Mouse (Mus musculus) embryo, embryonic 9.5 days (tissue): Measurements from ENCODE around the gene Mov10.

Experiments
- DNase-seq: peaks from one replicate; pipeline ENCODE4 v3.0.0-alpha.2; 2017; ENCODE audit errors: extremely low spot score

Gene Mov10

DNA sequence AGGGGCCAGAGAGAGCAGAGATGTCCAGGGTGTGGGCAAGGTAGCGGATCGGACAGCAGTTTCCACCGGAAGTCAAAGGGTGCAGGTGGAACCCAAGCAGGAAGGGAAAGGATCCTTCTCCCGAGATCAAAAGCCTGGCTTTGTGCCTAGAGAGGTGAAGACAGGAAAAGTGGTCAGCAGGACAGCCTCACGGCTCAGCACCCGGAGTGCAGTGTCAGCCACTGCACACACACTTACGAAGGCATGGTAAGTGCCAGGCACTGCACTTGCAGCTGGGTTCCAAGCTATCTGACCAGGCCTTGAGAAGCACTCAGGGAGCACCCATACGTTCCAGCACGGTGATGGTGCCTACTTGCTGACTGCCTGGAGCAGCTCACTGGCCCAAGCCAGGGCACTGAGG lies 12.8 kb downstream of the Mov10 start:
- no peak for DNase-seq

- DNase-seq, result no peak
Measured at GRCm38 (mm10) chr3:104804312-104804711, 14.1 kb downstream of the Mov10 start.

DNA sequence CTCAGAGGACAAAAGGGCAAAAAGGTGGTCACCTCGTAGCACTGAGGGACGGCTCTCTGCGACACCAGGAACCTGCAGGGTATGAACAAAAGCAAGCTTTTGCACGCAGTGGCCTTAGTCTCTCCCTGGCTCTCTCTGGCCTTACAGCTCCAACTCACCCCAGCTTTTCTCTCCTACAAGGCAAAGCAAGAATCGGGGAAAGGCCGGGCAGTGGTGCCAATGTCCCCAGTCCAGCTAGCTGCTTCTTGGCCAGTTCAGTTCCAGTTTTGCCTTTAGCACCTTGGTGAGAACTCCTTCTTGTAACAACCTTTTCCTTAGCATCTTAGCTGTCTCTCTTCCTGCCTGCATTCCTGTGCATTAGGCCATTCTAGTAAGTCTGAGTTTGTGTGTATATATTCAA lies 16.9 kb downstream of the Mov10 start:
- no peak for DNase-seq

DNA sequence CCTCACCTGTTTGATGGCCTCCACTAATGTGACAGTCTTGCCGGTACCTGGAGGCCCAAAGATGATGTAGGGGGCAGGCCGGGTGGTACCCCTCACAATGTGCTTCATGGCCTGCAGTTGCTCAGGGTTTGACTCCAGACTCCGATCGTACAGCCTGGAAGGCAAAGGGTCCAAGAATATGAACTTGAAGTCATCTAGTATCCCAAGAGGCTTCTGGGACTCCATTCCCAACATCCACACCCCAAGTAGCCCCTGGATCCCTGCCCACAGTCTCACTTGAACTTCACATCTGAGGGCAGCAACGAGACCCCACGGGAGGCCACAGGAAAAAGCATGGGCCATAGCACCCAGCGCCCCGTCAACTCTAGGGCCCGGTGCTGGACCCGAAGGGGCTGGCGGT lies 17.7 kb downstream of the Mov10 start:
- DNase-seq, result no peak

GRCm38 (mm10) chr3:104796430-104797082 lies 21.8 kb downstream of the Mov10 start:
- no peak for DNase-seq

DNA sequence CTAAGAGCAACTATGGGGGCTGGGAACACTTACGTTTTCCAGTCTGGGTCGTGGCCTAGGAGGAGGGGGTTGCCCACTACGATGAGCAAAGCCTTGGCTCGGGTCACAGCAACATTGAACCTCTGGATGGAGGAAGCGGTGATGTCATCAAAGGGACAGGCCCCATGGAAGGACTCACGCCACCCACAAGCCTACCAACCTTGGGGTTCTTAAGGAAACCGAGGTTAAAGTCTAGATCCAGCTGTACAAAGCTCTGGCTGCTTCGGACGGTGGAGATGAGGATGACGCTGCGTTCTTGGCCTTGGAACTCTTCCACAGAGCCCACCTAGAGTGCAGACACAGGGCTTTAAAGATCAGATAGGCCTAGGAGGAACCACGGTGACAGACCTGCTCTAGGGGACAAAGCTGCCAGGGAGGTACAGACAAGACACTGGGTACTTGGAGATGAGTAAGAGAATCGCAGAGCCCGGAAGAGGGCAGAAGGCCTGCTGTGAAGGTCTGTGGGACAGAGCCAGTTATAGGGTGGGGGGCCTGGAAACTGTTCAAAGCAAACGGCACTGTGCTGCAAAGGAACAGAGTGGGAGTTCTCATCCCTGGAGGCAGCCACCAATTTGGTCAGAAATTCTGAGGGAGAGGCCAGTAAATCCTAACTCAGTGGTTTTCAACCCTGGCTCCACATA lies 22.6 kb downstream of the Mov10 start:
- DNase-seq, result no peak

DNA sequence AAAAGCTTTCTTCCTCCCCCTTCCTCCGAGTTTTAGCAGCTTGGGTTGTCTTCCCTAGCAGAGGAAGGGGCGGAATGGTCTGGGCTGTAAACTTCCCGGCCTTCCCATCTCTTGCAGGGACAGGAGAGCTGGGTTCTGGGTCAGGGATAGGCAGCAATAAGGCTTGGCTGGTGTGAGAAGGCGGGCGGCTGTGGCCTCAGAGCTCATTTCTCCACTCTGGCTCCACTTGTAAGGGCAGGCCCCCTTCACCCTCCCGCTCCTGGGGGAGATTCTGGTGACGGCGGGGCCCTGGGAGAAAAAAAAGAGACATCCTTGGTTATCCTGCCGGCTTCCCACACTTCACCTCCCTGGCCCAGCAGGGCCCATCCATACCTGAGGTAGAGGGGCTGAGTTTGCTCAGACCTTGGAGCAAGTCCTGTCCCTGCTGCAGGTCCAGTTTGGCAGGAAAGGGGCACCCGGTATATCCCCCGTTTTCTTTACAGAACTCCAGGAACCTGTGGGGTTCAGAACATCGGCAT lies 23.4 kb downstream of the Mov10 start:
- DNase-seq, result no peak

GRCm38 (mm10) chr3:104793871-104794828 lies 24.2 kb downstream of the Mov10 start:
- peak; percentile 90 for DNase-seq

- no peak for DNase-seq
Measured at GRCm38 (mm10) chr3:104792360-104793270, 25.7 kb downstream of the Mov10 start.

GRCm38 (mm10) chr3:104791671-104792070 lies 26.7 kb downstream of the Mov10 start:
- no peak for DNase-seq

GRCm38 (mm10) chr3:104791017-104791416 lies 27.3 kb downstream of the Mov10 start:
- DNase-seq, result no peak

GRCm38 (mm10) chr3:104790401-104790937 lies 27.9 kb downstream of the Mov10 start:
- peak; percentile 67 for DNase-seq

- no peak for DNase-seq
Measured at GRCm38 (mm10) chr3:104789822-104790221, 28.5 kb downstream of the Mov10 start.

- DNase-seq, result no peak
Measured at GRCm38 (mm10) chr3:104789312-104789605, 29.1 kb downstream of the Mov10 start.

- peak; percentile 89 for DNase-seq
Measured at GRCm38 (mm10) chr3:104788561-104789311, 29.6 kb downstream of the Mov10 start.

GRCm38 (mm10) chr3:104788075-104788474 lies 30.3 kb downstream of the Mov10 start, which contains the start of gene Rhoc:
TSS of gene Rhoc (plus strand) at chr3:104788375.
- DNase-seq, result no peak

GRCm38 (mm10) chr3:104785284-104785683 lies 33.1 kb downstream of the Mov10 start:
- DNase-seq, result no peak

DNA sequence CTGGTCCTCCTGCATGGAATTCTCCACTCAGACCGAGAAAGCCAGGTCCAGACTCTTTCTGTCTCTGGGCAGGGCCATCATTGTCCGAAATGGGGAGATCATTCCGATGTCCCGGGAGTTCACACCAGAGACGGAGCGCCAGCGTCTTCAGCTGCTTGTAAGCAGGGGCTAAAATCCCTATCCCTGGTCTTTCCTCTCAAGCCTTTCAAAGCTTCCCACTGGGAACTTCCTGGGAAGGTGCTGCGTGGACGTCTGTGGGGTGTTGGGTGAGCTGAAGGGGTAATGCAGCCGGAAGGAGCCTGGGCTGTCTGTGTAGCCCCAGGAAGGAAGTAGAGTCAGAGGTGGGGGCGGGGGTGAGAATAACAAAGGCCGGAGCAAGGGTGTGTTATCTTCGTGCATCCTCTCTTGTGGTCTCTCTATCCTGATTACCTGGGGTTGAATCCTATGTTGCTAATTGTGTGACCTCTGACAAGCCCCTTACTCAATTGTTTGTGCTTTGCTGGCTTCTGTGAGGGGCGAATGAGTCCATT lies 34.3 kb downstream of the Mov10 start:
- DNase-seq, result no peak

DNA sequence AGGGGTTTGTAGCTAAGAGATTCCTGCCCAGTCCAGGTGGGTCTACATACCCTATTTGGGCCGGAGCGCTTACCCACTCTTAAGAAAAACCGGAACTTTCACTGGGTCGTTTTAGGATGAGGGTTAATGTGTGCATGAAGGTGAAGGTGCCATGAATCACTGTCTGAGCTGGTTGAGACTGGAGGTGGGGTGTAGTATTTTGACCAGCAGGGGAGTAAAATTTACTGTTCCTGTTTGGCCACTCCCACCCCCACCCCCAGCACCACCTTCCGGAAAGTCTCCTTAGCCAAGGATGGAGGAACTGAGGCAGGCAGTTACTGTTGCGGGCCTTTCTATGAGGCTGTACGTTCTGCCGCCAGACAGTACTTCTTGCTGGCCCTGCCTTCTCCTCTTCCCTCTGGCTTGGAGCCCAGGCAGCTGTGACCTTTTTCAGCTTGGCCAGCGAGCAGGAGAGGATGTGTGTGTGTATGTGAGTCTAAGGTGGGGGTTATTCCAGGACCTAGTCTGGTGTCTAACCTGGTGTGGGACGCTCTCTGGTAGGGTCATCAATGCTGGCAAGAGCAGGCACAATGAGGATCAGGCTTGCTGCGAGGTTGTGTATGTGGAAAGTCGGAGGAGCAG lies 36.2 kb downstream of the Mov10 start:
- no peak for DNase-seq
